Mouse (Mus musculus) induced T-regulatory cell, adult 2 months (primary cell): ENCODE measurements at regions not wholly inside any gene's neighbourhood (a gene's known extent, or its start where the extent isn't known, plus 50 kb on each side); places are given as distances from the start of the nearest gene placed in this dataset.

ENCODE experiments used
- DNase-seq: peaks from one replicate; pipeline ENCODE4 v3.0.0-alpha.2; 2012; ENCODE audit warnings: low read depth

GRCm38 (mm10) chr3:41229493-41229892, 146.6 kb upstream of the Pgrmc2 start:
- no peak for DNase-seq

GRCm38 (mm10) chr3:41228536-41228935, 145.7 kb upstream of the Pgrmc2 start:
- peak; percentile 9 for DNase-seq

GRCm38 (mm10) chr3:41220746-41221145, 137.9 kb upstream of the Pgrmc2 start:
- no peak for DNase-seq

- no peak for DNase-seq
These were observed 134.9 kb upstream of the Pgrmc2 start for GRCm38 (mm10) chr3:41217770-41218169.

- DNase-seq, result no peak
These were observed 130.7 kb upstream of the Pgrmc2 start for GRCm38 (mm10) chr3:41213533-41213932.

GRCm38 (mm10) chr3:41210333-41210732, 127.5 kb upstream of the Pgrmc2 start:
- no peak for DNase-seq

GRCm38 (mm10) chr3:41202895-41203294, 120.0 kb upstream of the Pgrmc2 start:
- no peak for DNase-seq

GRCm38 (mm10) chr3:41201782-41202181, 118.9 kb upstream of the Pgrmc2 start:
- peak; percentile 14 for DNase-seq

GRCm38 (mm10) chr3:41200026-41200425, 117.2 kb upstream of the Pgrmc2 start:
- no peak for DNase-seq

- DNase-seq, result no peak
These were observed 115.5 kb upstream of the Pgrmc2 start for GRCm38 (mm10) chr3:41198216-41198976.

- DNase-seq, result no peak
These were observed 112.5 kb upstream of the Pgrmc2 start for GRCm38 (mm10) chr3:41195113-41195975.

GRCm38 (mm10) chr3:41194311-41195112, 111.7 kb upstream of the Pgrmc2 start:
- DNase-seq, result no peak

- DNase-seq, result no peak
These were observed 102.7 kb upstream of the Pgrmc2 start for GRCm38 (mm10) chr3:41185305-41186097.

GRCm38 (mm10) chr3:41184375-41184774, 101.5 kb upstream of the Pgrmc2 start:
- DNase-seq, result no peak

- no peak for DNase-seq
These were observed 100.2 kb upstream of the Pgrmc2 start for GRCm38 (mm10) chr3:41182900-41183595.

GRCm38 (mm10) chr3:41182036-41182899, 99.4 kb upstream of the Pgrmc2 start:
- peak; percentile 67 for DNase-seq

GRCm38 (mm10) chr3:41181438-41181837, 98.6 kb upstream of the Pgrmc2 start:
- no peak for DNase-seq

- no peak for DNase-seq
These were observed 98.1 kb upstream of the Pgrmc2 start for GRCm38 (mm10) chr3:41180911-41181310.

GRCm38 (mm10) chr3:41179037-41179880, 96.4 kb upstream of the Pgrmc2 start:
- DNase-seq, result no peak
